Mouse (Mus musculus) embryonic facial prominence, embryonic 14.5 days (tissue): ENCODE data around the gene Dab1. TPM values are rescaled to one million over a fixed set of nuclear protein-coding genes. Genes with fewer than 3 reads are reported as not detected.

Experiments
- ATAC-seq: fragments of 200-750 bp; cut with Nextera tagmentation; 2 replicates; pipeline ENCODE4 v1.8.0; 2017; ENCODE audit warnings: low read depth, moderate number of reproducible peaks, moderate TSS enrichment
- DNase-seq: peaks from one replicate; pipeline ENCODE4 v3.0.0-alpha.2; 2015; ENCODE audit warnings: low spot score
- H3K27ac ChIP-seq: fragments of 300-500 bp; sonication (generic); replicated peaks from 2 replicates; pipeline ENCODE4 v1.5.1; 2014; ENCODE audit warnings: low read depth, mild to moderate bottlenecking, low read length, moderate library complexity
- H3K27me3 ChIP-seq: fragments of 300-500 bp; sonication (generic); replicated peaks from 2 replicates; pipeline ENCODE4 v1.6.1; 2014; ENCODE audit warnings: low read length; ENCODE audit not compliant: control insufficient read depth, insufficient read depth
- H3K36me3 ChIP-seq: fragments of 300-500 bp; sonication (generic); 2 replicates; pipeline ENCODE4 v1.6.1; 2014; ENCODE audit warnings: low read length, mixed read lengths; ENCODE audit not compliant: control insufficient read depth, insufficient read depth
- H3K4me1 ChIP-seq: fragments of 300-500 bp; sonication (generic); 2 replicates; pipeline ENCODE4 v1.6.1; 2014; ENCODE audit warnings: antibody characterized with exemption, low read length; ENCODE audit not compliant: control insufficient read depth, insufficient read depth
- H3K4me2 ChIP-seq: fragments of 300-500 bp; sonication (generic); 2 replicates; pipeline ENCODE4 v1.6.1; 2014; ENCODE audit warnings: low read depth, mild to moderate bottlenecking, low read length, moderate library complexity, mixed read lengths
- H3K4me3 ChIP-seq: fragments of 300-500 bp; sonication (generic); 2 replicates; pipeline ENCODE4 v1.5.1; 2014; ENCODE audit warnings: low read depth, mild to moderate bottlenecking, low read length
- H3K9ac ChIP-seq: fragments of 300-500 bp; sonication (generic); 2 replicates; pipeline ENCODE4 v1.6.1; 2014; ENCODE audit warnings: low read depth, mild to moderate bottlenecking, low read length, moderate library complexity, mixed read lengths
- H3K9me3 ChIP-seq: fragments of 300-500 bp; sonication (generic); 2 replicates; pipeline ENCODE4 v1.6.1; 2016; ENCODE audit warnings: low read length; ENCODE audit not compliant: control insufficient read depth
- WGBS: fragments of 180-500 bp; shearing (Covaris S2); extraction: QIAGEN DNeasy Blood & Tissue Kit; methylation state at CpG from one replicate; pipeline ENCODE4 v1.1.7; 2014; 5-methylcytosine and 5-hydroxymethylcytosine counted together
- polyA plus RNA-seq: library from polyadenylated mRNA; unstranded; fragments of >200 nt; fragmentation: Nextera tagmentation; extraction: Ambion mirVana; gene quantifications from 2 replicates; pipeline ENCODE4 v1.2.1, GENCODE M21; 2014

Dab1 gene
- polyA plus RNA-seq, 1 experiment from 2014 or later = 7.5 TPM

- WGBS = 29% methylated on average over 3 of the region's 3 CpGs
These were observed 256.4 kb downstream of the Dab1 start for GRCm38 (mm10) chr4:103875564-103875963.

DNA sequence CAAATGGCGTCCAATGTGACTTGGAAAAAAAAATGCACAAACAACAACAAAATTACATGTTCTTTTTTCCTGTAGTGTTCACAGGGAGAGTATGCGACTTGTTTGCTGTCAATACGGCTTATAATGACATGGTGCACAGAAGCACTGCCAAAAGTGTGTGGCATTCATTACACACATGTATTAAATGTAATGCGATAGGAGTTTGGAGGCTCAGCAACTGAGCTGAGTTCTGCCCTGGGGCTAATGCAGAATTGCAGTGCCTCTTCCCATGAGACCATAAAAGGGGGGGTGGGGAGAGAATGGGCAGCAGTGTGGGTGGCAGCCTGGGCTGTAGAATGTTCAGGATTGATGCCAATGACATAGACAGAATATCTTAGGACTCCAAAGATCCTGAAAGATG, 259.7 kb downstream of the Dab1 start:
- no peaks in the 10 kb centered on the region for H3K9me3 ChIP-seq
- peak; percentile 60 for DNase-seq

More at GRCm38 (mm10) chr4:103875564-103875963, 256.4 kb downstream of the Dab1 start:
- Histone ChIP-seq H3K27ac (no peak overlapping the region), H3K9ac (no peak overlapping the region), H3K36me3 (no peaks in the 10 kb centered on the region), H3K4me2 (no peak overlapping the region), H3K4me3 (no peak overlapping the region), H3K9me3 (no peaks in the 10 kb centered on the region), H3K27me3 (no peaks in the 10 kb centered on the region), H3K4me1 (no peaks in the 10 kb centered on the region)
- peak; percentile 65 for DNase-seq
- ATAC-seq = no peak

DNA sequence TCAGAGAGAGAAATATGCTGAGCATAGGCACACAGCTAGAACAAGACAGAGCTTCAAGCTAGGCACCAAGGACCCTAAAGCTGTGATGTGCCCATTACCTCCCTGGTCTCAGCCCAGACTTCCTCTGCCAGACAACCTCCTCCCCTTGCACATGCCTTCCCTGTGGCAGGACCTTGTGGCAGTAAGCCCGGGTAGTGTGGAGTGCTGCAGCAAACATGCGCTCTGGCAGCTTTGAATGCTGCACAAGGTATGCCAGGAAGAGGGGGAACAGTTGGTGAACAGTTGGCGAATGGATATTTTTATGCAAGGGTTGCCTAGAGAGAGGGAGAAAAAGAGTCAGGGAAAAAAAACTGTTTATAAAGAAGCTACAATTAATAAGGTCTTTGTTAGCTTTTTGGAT, 262.5 kb downstream of the Dab1 start:
- Histone ChIP-seq H3K36me3 (no peaks in the 10 kb centered on the region), H3K4me1 (no peaks in the 10 kb centered on the region), H3K27ac (no peak overlapping the region), H3K9ac (no peak overlapping the region), H3K9me3 (no peaks in the 10 kb centered on the region), H3K4me2 (no peak overlapping the region), H3K27me3 (no peaks in the 10 kb centered on the region), H3K4me3 (no peak overlapping the region)
- ATAC-seq = no peak
- DNase-seq = no peak
- WGBS = 67% methylated on average over 3 of the region's 3 CpGs

More for the DNA sequence above, 259.7 kb downstream of the Dab1 start:
- Histone ChIP-seq H3K36me3 (no peaks in the 10 kb centered on the region), H3K27ac (no peak overlapping the region), H3K27me3 (no peaks in the 10 kb centered on the region), H3K9ac (no peak overlapping the region), H3K4me1 (no peaks in the 10 kb centered on the region), H3K4me2 (no peak overlapping the region), H3K4me3 (no peak overlapping the region)
- 44% methylated on average over 4 of the region's 4 CpGs for WGBS
- ATAC-seq = 0 out of 2 replicates have a peak, but pooled peaks have one; percentile 44

GRCm38 (mm10) chr4:103888086-103888485, 268.9 kb downstream of the Dab1 start:
- no peak for ATAC-seq
- Histone ChIP-seq H3K9me3 (no peaks in the 10 kb centered on the region), H3K4me3 (no peak overlapping the region), H3K27ac (no peak overlapping the region), H3K27me3 (no peaks in the 10 kb centered on the region), H3K9ac (no peak overlapping the region), H3K36me3 (no peaks in the 10 kb centered on the region), H3K4me2 (no peak overlapping the region), H3K4me1 (no peaks in the 10 kb centered on the region)
- 80% methylated on average over 2 of the region's 2 CpGs for WGBS
- DNase-seq = no peak

- H3K36me3 ChIP-seq = no peaks in the 10 kb centered on the region
- WGBS = 94% methylated on average over 3 of the region's 3 CpGs
- DNase-seq (no peak), ATAC-seq (no peak)
- H3K9ac ChIP-seq = no peak overlapping the region
- no peaks in the 10 kb centered on the region for H3K27me3 ChIP-seq
- H3K9me3 ChIP-seq = no peaks in the 10 kb centered on the region
- no peak overlapping the region for H3K4me3 ChIP-seq
- H3K4me1 ChIP-seq = no peaks in the 10 kb centered on the region
- no peak overlapping the region for H3K27ac ChIP-seq
- no peak overlapping the region for H3K4me2 ChIP-seq
These were observed 270.0 kb downstream of the Dab1 start for GRCm38 (mm10) chr4:103889110-103889509.

GRCm38 (mm10) chr4:103896806-103897205, 277.6 kb downstream of the Dab1 start:
- WGBS = 84% methylated on average over 4 of the region's 4 CpGs

GRCm38 (mm10) chr4:103897702-103898101, 278.5 kb downstream of the Dab1 start:
- 76% methylated on average over 6 of the region's 6 CpGs for WGBS
- ATAC-seq (no peak), DNase-seq (no peak)
- Histone ChIP-seq H3K9ac (no peak overlapping the region), H3K27ac (no peak overlapping the region), H3K4me1 (no peaks in the 10 kb centered on the region), H3K4me3 (no peak overlapping the region), H3K4me2 (no peak overlapping the region), H3K36me3 (no peaks in the 10 kb centered on the region), H3K9me3 (no peaks in the 10 kb centered on the region), H3K27me3 (no peaks in the 10 kb centered on the region)

More at GRCm38 (mm10) chr4:103896806-103897205, 277.6 kb downstream of the Dab1 start:
- ATAC-seq (no peak), DNase-seq (no peak)
- Histone ChIP-seq H3K4me2 (no peak overlapping the region), H3K27me3 (no peaks in the 10 kb centered on the region), H3K4me3 (no peak overlapping the region), H3K4me1 (no peaks in the 10 kb centered on the region), H3K9me3 (no peaks in the 10 kb centered on the region), H3K27ac (no peak overlapping the region), H3K36me3 (no peaks in the 10 kb centered on the region), H3K9ac (no peak overlapping the region)

DNA sequence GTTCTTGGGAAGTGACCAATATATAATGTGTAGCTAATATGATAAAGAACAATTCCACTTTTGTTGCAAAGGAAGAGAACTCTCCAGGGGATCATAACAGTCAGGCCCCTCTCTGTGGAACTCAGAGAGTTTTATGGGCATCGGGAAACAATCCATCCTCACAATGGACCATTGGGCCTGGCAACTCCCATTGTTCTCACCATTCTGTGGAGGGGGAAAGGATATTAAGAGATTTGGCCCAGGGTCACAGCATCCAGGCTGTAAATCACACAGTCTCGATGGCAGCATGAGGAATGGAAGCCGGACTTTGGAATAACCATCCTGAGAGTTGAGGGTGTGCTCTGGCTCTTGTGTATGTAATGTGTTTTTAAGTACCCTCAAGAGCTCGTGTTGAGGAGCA, 292.3 kb downstream of the Dab1 start:
- Histone ChIP-seq H3K4me1 (no peaks in the 10 kb centered on the region), H3K4me3 (no peak overlapping the region), H3K27ac (no peak overlapping the region), H3K36me3 (no peaks in the 10 kb centered on the region), H3K9ac (no peak overlapping the region), H3K4me2 (no peak overlapping the region), H3K9me3 (no peaks in the 10 kb centered on the region), H3K27me3 (no peaks in the 10 kb centered on the region)
- DNase-seq = no peak
- WGBS = 71% methylated on average over 4 of the region's 4 CpGs
- no peak for ATAC-seq

- no peak for ATAC-seq
- Histone ChIP-seq H3K27ac (no peak overlapping the region), H3K36me3 (no peaks in the 10 kb centered on the region), H3K9ac (no peak overlapping the region), H3K27me3 (no peaks in the 10 kb centered on the region), H3K4me2 (no peak overlapping the region), H3K9me3 (no peaks in the 10 kb centered on the region), H3K4me3 (no peak overlapping the region), H3K4me1 (no peaks in the 10 kb centered on the region)
- no peak for DNase-seq
- 87% methylated on average over 6 of the region's 6 CpGs for WGBS
These were observed 292.9 kb downstream of the Dab1 start for GRCm38 (mm10) chr4:103912071-103912470.
